Mouse (Mus musculus) thymus, postnatal 10 days (tissue): Measurements from ENCODE around the gene Tex14.
"Not testable (repeated sequence)": the region's sequence is repeated elsewhere in the genome, so short reads cannot be mapped to it uniquely, and the experiment has no call there.

Experiments
- DNase-seq, 2 experiments: peaks; one replicate each; pipeline ENCODE4 v3.0.0; 2021; ENCODE audit warnings: low spot score in 2 of 2

The Tex14 gene

GRCm38 (mm10) chr11:87471699-87471997 lies 66.8 kb downstream of the Tex14 start:
- not testable (repeated sequence) for DNase-seq

GRCm38 (mm10) chr11:87472058-87472457 lies 67.2 kb downstream of the Tex14 start:
- not testable (repeated sequence) for DNase-seq

GRCm38 (mm10) chr11:87479172-87479571 lies 74.3 kb downstream of the Tex14 start:
- DNase-seq: not testable (repeated sequence)

- DNase-seq: no peak
Observed at GRCm38 (mm10) chr11:87483796-87484326, 79.0 kb downstream of the Tex14 start.

GRCm38 (mm10) chr11:87488948-87489347 lies 84.1 kb downstream of the Tex14 start:
- no peak for DNase-seq

- no peak for DNase-seq
Observed at GRCm38 (mm10) chr11:87504690-87505214, 99.9 kb downstream of the Tex14 start.

GRCm38 (mm10) chr11:87506502-87506901 lies 101.6 kb downstream of the Tex14 start:
- no peak for DNase-seq

GRCm38 (mm10) chr11:87507043-87507442 lies 102.2 kb downstream of the Tex14 start:
- no peak for DNase-seq

GRCm38 (mm10) chr11:87519260-87519659 lies 114.4 kb downstream of the Tex14 start:
- peak; percentile 8 to 51 for DNase-seq

- no peak for DNase-seq
Observed at GRCm38 (mm10) chr11:87523466-87523865, 118.6 kb downstream of the Tex14 start.

GRCm38 (mm10) chr11:87523967-87524366 lies 119.1 kb downstream of the Tex14 start:
- no peak for DNase-seq

- DNase-seq: no peak
Observed at GRCm38 (mm10) chr11:87524780-87525179, 119.9 kb downstream of the Tex14 start.

- DNase-seq: no peak
Observed at GRCm38 (mm10) chr11:87527364-87527763, 122.5 kb downstream of the Tex14 start.

GRCm38 (mm10) chr11:87527990-87528389 lies 123.1 kb downstream of the Tex14 start:
- DNase-seq: no peak

- no peak for DNase-seq
Observed at GRCm38 (mm10) chr11:87531695-87532094, 126.8 kb downstream of the Tex14 start.

GRCm38 (mm10) chr11:87542285-87542684 lies 137.4 kb downstream of the Tex14 start:
- no peak for DNase-seq

GRCm38 (mm10) chr11:87542906-87543305 lies 138.0 kb downstream of the Tex14 start:
- DNase-seq: peak in 1 of 2 experiments; percentile 7

GRCm38 (mm10) chr11:87553342-87553741 lies 148.5 kb downstream of the Tex14 start:
- no peak for DNase-seq

- DNase-seq: no peak
Observed at GRCm38 (mm10) chr11:87554386-87554785, 149.5 kb downstream of the Tex14 start.

GRCm38 (mm10) chr11:87555106-87555703 lies 150.3 kb downstream of the Tex14 start:
- no peak for DNase-seq

- no peak for DNase-seq
Observed at GRCm38 (mm10) chr11:87561208-87561607, 156.3 kb downstream of the Tex14 start.

GRCm38 (mm10) chr11:87566501-87566900 lies 161.6 kb downstream of the Tex14 start, which contains the start of gene Gm11492:
Gm11492 (plus strand) TSS chr11:87566653.
- no peak for DNase-seq

GRCm38 (mm10) chr11:87568255-87568953 lies 163.5 kb downstream of the Tex14 start, which contains the start of gene Sept4:
Sept4 (plus strand) TSS chr11:87568903.
- DNase-seq: no peak
